Mouse (Mus musculus): Measurements from ENCODE around the gene Tead1.
"Not testable (repeated sequence)": the region's sequence is repeated elsewhere in the genome, so short reads cannot be mapped to it uniquely, and the experiment has no call there.

The Tead1 gene

DNA sequence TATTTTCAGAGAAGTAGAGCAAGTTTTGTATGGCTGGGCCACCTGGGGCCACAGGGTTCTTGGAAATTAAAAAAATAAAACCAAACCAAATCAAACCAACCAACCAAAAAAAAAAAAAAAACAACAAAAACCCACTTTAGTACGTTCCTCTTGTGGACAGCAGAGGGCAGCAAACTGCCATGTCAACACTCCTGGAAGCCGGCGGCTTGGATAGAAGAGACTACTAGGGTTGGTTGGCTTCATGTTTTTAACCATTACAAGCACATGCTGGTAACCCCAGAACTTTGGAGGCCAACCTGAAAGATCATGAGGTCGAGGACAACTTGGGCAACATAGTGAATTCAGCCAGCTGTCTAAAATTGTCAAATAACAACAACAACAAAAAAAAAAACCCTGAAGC lies 240.7 kb downstream of the Tead1 start:
- peak; percentile 80 for DNase-seq (ENCODE audit: low spot score)

DNA sequence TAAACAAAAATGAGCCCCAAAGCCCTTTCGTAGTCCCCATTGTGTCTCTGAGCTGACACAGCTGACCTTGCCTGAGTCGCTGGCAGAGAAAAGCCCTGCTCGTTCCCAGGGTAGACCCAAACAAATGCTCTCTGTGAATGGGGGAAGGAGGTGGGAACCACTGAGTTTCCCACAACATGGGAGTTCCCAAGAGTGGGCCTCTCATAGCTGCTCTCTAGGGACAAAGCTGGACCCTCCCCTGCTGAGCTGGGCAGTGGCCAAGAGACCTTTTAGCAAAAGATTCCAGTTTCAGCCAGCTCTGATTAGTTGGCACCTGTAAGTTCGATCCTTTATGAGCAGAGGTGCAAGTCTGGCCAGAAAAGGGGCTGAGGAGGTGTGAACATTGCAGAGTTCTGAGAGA lies 243.7 kb downstream of the Tead1 start:
- no peak for DNase-seq (ENCODE audit: low spot score)

DNA sequence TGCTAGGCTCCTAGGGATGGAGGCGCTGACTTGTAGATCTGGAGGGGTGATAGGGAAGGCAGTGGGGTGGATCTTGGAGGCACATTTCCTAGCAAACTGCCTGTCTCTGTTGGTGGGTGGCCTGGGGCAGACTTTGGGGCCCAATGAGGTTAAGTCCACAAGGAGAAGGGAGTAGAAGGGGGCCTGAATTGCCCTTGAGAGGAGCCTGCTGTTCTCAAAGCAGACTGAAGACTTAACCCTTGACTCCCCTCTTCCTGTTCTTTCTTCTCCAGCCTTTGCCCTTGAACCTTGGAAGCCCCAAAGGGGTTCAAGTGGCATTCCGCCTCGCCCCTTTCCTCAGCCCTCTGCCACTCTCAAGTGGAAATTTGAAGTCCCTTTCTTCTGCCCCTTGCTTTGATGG lies 244.6 kb downstream of the Tead1 start:
- DNase-seq (ENCODE audit: low spot score): no peak

DNA sequence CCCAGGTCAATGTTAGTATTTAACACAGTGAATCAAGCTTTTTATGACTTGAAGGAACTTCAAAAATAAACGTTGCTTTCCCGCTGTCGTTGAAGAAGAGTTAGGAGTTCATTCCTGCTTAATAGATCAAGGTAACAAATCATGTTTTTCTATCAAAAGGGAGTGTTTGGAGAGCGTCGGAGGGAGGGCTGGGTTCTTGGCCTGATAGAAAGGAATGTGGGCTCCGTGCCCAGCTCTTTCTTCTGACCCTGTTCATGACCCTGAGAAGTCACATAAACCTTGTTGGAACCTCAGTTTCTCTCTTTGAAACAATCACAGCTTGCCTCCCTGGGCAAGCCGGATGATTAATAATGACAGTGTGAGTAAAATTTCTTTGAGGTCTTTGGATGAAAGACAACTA lies 251.6 kb downstream of the Tead1 start:
- DNase-seq (ENCODE audit: low spot score): no peak

DNA sequence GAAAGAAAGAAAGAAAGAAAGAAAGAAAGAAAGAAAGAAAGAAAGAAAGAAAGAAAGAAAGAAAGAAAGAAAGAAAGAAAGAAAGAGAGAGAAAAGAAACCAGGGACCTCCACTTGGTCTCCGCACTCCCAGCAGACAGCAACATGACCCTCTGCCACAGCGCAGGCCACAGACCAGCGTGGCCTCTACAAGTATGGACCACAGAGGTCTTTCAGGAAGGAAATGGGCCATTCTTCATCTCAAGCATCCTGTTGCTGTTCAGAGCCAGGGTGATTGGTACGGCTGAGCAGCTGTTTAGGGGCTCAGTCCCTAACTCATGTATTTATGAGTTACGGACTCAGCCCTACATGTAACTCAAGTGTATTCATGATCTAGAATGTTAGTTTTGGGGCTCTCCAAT lies 256.8 kb downstream of the Tead1 start:
- DNase-seq (ENCODE audit: low spot score): not testable (repeated sequence)

DNA sequence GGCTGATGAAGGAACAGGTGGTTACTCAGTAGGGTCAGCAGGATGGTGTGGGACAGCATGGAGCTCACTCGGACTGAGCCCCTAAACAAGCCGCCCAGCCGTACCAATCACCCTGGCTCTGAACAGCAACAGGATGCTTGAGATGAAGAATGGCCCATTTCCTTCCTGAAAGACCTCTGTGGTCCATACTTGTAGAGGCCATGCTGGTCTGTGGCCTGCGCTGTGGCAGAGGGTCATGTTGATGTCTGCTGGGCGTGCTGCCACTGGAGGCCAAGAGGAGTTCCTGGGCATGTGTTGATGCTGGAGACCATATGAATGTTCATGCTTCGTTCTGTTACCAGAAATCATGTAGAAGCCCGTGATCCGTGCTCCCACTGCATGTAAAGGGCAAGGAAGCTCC lies 258.0 kb downstream of the Tead1 start:
- no peak for DNase-seq (ENCODE audit: low spot score)

DNA sequence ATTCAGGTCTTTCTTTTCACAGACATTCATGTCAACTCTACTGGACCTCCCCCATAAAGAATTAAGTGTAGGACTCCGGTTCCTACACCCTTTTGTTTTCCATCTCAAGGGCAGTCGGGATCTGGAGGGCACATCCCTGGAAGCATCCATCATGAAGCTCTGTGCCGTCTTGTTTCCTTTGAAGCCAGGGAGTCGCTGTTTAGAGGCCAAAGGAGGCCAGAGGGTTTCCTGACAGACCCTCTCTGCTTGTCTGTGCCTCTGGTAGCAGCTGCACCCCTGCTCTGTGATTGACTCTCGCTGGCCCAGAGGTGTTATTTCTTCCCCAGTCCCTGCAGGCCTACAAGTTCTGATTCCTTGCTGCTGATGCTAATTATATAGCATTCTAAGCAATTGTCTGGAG lies 259.8 kb downstream of the Tead1 start:
- no peak for DNase-seq (ENCODE audit: low spot score)

DNA sequence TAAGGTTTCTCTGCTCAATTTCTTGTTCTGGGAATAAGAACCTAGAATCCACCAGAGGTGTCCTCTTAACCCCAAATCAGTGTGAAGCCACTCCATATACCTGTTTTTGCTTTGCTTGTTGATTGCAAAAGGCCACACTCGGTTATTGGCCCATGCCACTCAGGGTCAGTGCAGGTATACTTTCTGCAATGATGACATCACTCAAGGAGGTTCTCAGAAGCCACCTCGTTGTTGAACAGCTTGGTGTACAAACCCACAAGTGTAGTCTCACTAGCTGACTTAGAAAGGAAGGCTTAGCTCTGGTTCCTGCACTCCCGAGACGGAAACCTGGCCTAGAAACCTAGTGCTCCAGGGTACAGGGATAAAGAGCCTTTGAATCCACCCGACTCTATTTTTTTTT lies 263.4 kb downstream of the Tead1 start:
- no peak for DNase-seq (ENCODE audit: low spot score)

DNA sequence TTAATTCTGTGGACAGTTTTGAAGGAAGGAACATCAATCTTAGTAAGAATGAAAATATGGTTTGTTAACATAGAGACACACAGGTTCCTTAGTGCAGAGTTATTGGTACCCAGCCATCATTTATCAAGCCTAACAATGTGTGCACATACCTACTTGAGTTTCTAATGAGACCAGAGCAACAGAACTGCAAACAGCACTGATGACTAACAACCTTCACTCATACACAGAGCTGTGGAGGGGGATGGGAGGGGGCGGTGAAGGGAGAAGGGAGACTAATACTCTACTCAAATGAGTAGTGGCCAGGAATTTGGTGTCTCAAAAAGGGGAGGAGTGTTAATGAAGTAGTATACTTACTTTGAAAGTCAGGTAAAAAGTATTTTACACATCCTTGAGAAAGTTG lies 263.9 kb downstream of the Tead1 start:
- no peak for DNase-seq (ENCODE audit: low spot score)

DNA sequence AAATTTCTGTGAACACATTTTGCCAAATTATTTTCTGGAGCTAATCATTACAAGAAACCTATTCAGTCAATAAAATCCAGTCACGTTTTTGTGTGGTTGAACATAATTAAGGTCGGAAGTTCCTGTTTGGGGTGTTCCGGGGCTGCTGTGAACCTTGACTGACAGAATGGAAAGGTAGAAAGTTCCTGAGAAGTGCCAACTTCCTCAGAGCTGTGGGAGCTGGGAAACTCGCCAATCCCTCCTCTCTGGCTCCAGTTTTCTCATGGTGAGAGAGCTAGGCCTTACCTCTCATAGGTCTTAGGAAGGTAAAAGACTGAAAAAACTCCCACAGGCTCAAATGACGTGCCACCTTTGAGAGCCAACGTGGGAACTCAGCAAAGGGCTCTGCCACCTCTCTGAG lies 267.6 kb downstream of the Tead1 start:
- DNase-seq (ENCODE audit: low spot score): no peak

DNA sequence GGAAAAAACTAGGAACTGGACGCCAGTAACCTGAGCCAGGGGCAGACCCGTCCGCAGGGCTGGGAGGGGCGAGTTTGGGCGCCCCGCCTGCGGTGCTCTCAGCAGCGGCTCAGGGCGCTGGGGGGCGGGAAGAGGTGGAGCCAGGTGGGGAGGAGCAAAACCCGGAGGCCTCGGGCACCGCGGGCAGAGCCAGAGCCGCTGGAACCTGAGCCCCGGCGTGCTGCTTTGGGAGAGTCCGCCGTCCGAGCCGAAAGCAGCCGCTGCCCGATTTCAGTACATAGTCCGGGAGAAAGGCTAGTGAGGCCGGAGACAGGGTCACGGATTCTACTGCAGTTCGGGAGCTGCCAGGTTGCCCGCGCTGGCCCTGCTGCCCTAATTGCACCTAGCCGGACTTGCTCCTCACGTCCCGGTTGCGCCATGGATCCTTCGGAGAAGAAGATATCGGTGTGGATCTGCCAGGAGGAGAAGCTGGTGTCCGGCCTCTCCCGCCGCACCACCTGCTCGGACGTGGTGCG lies 274.7 kb downstream of the Tead1 start, which contains the start of gene Rassf10:
Gene Rassf10, plus strand, starts transcription at position 186 of the 515 bp plus-strand sequence.
- peak; percentile 68 for DNase-seq (ENCODE audit: low spot score)

DNA sequence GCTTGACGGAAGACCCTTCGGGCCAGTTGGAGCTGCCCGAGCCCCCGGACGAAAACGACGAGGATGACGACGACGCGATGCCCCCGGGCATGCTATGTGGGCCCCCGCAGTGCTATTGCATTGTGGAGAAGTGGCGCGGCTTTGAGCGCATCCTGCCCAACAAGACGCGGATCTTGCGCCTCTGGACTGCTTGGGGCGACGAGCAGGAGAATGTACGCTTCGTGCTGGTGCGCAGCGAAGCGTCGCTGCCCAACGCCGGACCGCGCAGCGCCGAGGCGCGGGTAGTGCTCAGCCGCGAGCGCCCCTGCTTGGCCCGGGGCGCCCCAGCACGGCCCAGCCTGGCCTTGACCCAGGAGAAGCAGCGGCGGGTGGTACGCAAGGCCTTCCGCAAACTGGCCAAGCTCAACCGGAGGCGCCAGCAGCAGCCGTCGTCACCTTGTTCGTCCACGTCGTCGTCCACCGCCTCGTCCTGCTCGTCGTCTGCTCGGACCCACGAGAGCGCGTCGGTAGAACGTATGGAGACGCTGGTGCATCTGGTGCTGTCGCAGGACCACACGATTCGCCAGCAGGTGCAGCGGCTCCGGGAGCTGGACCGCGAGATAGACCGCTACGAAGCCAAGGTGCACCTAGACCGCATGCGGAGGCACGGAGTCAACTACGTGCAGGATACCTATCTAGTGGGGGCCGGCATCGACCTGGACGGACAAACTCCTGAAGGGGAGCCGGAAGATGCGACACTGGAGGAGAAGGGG lies 275.4 kb downstream of the Tead1 start:
- DNase-seq (ENCODE audit: low spot score): peak; percentile 38

DNA sequence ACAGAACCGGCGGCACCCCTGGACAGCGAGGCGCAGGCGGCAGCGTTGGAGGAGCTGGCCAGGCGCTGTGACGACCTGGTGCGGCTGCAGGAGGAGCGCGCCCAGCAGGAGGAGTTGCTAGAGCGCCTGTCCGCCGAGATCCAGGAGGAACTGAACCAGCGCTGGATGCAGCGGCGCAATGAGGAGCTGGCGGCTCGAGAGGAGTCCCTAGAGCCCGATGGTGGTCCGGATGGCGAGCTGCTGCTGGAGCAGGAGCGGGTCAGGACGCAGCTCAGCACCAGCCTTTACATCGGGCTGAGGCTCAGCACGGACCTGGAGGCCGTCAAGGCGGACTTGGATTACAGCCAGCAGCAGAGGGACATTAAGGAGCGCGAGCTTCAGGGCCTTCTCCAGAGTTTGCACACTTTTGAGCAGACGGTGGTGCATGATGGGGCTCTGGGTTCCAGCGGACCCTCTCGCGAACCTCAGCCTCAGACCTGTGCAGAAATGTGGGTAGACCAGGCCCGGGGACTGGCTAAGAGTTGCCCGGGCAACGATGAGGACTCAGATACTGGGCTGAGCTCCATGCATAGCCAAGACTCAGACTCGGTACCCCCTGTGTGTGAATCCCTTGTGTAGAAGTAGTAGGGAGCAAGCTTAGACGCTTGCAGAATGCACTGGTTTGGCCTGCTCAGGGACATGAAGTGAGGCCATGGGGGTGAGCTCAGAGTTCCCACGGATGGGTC lies 276.1 kb downstream of the Tead1 start:
- DNase-seq (ENCODE audit: low spot score): peak; percentile 53

DNA sequence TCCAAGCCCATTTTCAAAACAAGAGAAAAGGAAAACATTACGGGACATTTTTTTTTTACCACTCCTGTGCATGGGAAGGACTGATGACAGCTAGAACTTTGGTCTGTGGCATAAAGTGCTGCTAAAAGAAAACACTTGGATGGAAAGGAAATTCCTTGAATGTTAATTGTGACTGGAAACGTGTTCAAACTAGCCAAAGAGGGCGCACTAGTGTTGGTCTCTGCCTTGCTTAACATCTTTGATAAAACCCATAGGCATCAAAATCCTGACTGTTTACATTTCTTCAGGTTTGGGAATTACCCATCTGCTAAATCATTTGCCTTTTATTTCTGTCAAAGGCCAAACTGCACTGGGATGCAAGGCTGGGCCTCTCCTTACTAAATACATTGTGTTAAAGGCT lies 276.8 kb downstream of the Tead1 start:
- no peak for DNase-seq (ENCODE audit: low spot score)

All from retina, embryonic 14.5 days (tissue).